ENCODE assay signal across 18 mouse cellular contexts in genomic region chr7:79798606-79799005, GRCm38 (mm10). TPM values are rescaled to one million over a fixed set of nuclear protein-coding genes. Genes with fewer than 3 reads are reported as not detected.
DNase-seq lines count a peak whose midpoint lies in the region; ATAC-seq and TF ChIP-seq lines count a peak whose summit lies in the region.
"Had no signal": no experiment of that assay in that cellular context is flagged by ENCODE, and none has a peak within 500 bp of the region (broad histone marks: within the 10 kb centered on the region; RNA-seq: fewer than 3 reads in every experiment).

No protein-coding gene starts in this region.

- no peak overlapping the region for H3K27ac ChIP-seq in forebrain, embryonic 14.5 days (ENCODE audit: low read depth, low read length)
- H3K27ac ChIP-seq in forebrain, embryonic 16.5 days (ENCODE audit: low read length): no peak overlapping the region
- 0 out of 2 replicates have a peak overlapping the region, but pooled peaks have one; percentile 3 for H3K27ac ChIP-seq in embryonic facial prominence, embryonic 12.5 days
- H3K27ac ChIP-seq in hindbrain, embryonic 14.5 days: no peak overlapping the region
- H3K27ac ChIP-seq in liver, postnatal 0 days (ENCODE audit: low read depth): no peak overlapping the region
- H3K27ac ChIP-seq: heart, embryonic 10.5 days; heart, embryonic 15.5 days; hindbrain, postnatal 0 days; intestine, embryonic 15.5 days; liver, embryonic 14.5 days; stomach, embryonic 15.5 days had no signal

- no peaks in the 10 kb centered on the region for H3K36me3 ChIP-seq in forebrain, embryonic 14.5 days (ENCODE audit: control insufficient read depth, insufficient read depth, low read length)
- H3K36me3 ChIP-seq in forebrain, embryonic 16.5 days (ENCODE audit: control insufficient read depth, insufficient read depth): no peaks in the 10 kb centered on the region
- H3K36me3 ChIP-seq in embryonic facial prominence, embryonic 12.5 days: no peaks in the 10 kb centered on the region
- H3K36me3 ChIP-seq in hindbrain, embryonic 14.5 days (replicated peaks; ENCODE audit: control insufficient read depth, insufficient read depth): no peaks in the 10 kb centered on the region
- no peaks in the 10 kb centered on the region for H3K36me3 ChIP-seq in liver, postnatal 0 days (replicated peaks; ENCODE audit: insufficient read depth, low read length)
- H3K36me3 ChIP-seq: heart, embryonic 10.5 days; heart, embryonic 15.5 days; intestine, embryonic 15.5 days; stomach, embryonic 15.5 days had no signal

- H3K9ac ChIP-seq in forebrain, embryonic 14.5 days (ENCODE audit: low read length): no peak overlapping the region
- no peak overlapping the region for H3K9ac ChIP-seq in forebrain, embryonic 16.5 days (replicated peaks; ENCODE audit: low read depth, low read length)
- no peak overlapping the region for H3K9ac ChIP-seq in embryonic facial prominence, embryonic 12.5 days
- no peak overlapping the region for H3K9ac ChIP-seq in hindbrain, embryonic 14.5 days
- no peak overlapping the region for H3K9ac ChIP-seq in liver, postnatal 0 days (replicated peaks)
- H3K9ac ChIP-seq: heart, embryonic 15.5 days; intestine, embryonic 15.5 days; liver, embryonic 14.5 days; lung, embryonic 14.5 days; stomach, embryonic 15.5 days had no signal

- TF ChIP-seq CTCF in liver, postnatal 0 days (IDR thresholded peaks at IDR 0.05; ENCODE audit: low read depth): no peak

- TF ChIP-seq EP300 in liver, postnatal 0 days (IDR thresholded peaks at IDR 0.05; ENCODE audit: low read depth): no peak

- DNase-seq in forebrain, embryonic 14.5 days (ENCODE audit: low spot score): no peak
- DNase-seq in retina, adult 2 months (ENCODE audit: low read depth, low spot score): peak; percentile 11
- DNase-seq in retina, embryonic 14.5 days (ENCODE audit: low spot score): no peak
- no peak for DNase-seq in hindbrain, embryonic 14.5 days (ENCODE audit: low spot score)
- DNase-seq in liver, postnatal 0 days: no peak

- no peaks in the 10 kb centered on the region for H3K4me1 ChIP-seq in forebrain, embryonic 14.5 days (ENCODE audit: control insufficient read depth, insufficient read depth, low read length)
- 0 out of 2 replicates have a peak, but pooled peaks cover 4% of the 10 kb centered on the region for H3K4me1 ChIP-seq in forebrain, embryonic 16.5 days (replicated peaks; ENCODE audit: control insufficient read depth, insufficient read depth, low read length)
- H3K4me1 ChIP-seq in embryonic facial prominence, embryonic 12.5 days: peaks cover 9% of the 10 kb centered on the region; the same call in 1 of the 2 replicates
- no peaks in the 10 kb centered on the region for H3K4me1 ChIP-seq in hindbrain, embryonic 14.5 days (replicated peaks; ENCODE audit: control insufficient read depth, insufficient read depth, low read length)
- no peaks in the 10 kb centered on the region for H3K4me1 ChIP-seq in liver, postnatal 0 days (ENCODE audit: insufficient read depth)
- H3K4me1 ChIP-seq: heart, embryonic 15.5 days; intestine, embryonic 15.5 days; stomach, embryonic 15.5 days had no signal

- ATAC-seq in forebrain, embryonic 14.5 days: peak; percentile 12; the same call in 1 of the 2 replicates
- no peak for ATAC-seq in forebrain, embryonic 16.5 days
- ATAC-seq in embryonic facial prominence, embryonic 12.5 days (ENCODE audit: insufficient number of reproducible peaks, insufficient read depth, low FRiP score, low TSS enrichment): no peak
- no peak for ATAC-seq in hindbrain, embryonic 14.5 days (ENCODE audit: low FRiP score)
- no peak for ATAC-seq in liver, postnatal 0 days
- ATAC-seq: hindbrain, postnatal 0 days; midbrain, embryonic 16.5 days had no signal

- no peak overlapping the region for H3K4me3 ChIP-seq in forebrain, embryonic 14.5 days (ENCODE audit: low read depth, low read length)
- H3K4me3 ChIP-seq in forebrain, embryonic 16.5 days (replicated peaks; ENCODE audit: low read length): no peak overlapping the region
- H3K4me3 ChIP-seq in embryonic facial prominence, embryonic 12.5 days: no peak overlapping the region
- H3K4me3 ChIP-seq in hindbrain, embryonic 14.5 days (replicated peaks; ENCODE audit: low read length): no peak overlapping the region
- H3K4me3 ChIP-seq in liver, postnatal 0 days (ENCODE audit: low read depth, low read length): no peak overlapping the region
- H3K4me3 ChIP-seq: heart, embryonic 10.5 days; heart, embryonic 15.5 days; intestine, embryonic 15.5 days; stomach, embryonic 15.5 days had no signal

- H3K9me3 ChIP-seq in forebrain, embryonic 14.5 days (replicated peaks; ENCODE audit: control insufficient read depth, low read length): no peaks in the 10 kb centered on the region
- H3K9me3 ChIP-seq in forebrain, embryonic 16.5 days (ENCODE audit: control insufficient read depth, low read length): no peaks in the 10 kb centered on the region
- no peaks in the 10 kb centered on the region for H3K9me3 ChIP-seq in embryonic facial prominence, embryonic 12.5 days
- no peaks in the 10 kb centered on the region for H3K9me3 ChIP-seq in hindbrain, embryonic 14.5 days (ENCODE audit: control insufficient read depth, low read length)
- no peaks in the 10 kb centered on the region for H3K9me3 ChIP-seq in liver, postnatal 0 days (ENCODE audit: low read length)
- H3K9me3 ChIP-seq: heart, embryonic 10.5 days; heart, embryonic 15.5 days; intestine, embryonic 15.5 days; stomach, embryonic 15.5 days had no signal

- peaks cover 5% of the 10 kb centered on the region; the same call in 1 of the 2 replicates for H3K27me3 ChIP-seq in forebrain, embryonic 14.5 days (replicated peaks; ENCODE audit: control insufficient read depth, insufficient read depth, low read length)
- H3K27me3 ChIP-seq in forebrain, embryonic 16.5 days (replicated peaks; ENCODE audit: control insufficient read depth, insufficient read depth, low read length): peaks cover 3% of the 10 kb centered on the region
- H3K27me3 ChIP-seq in embryonic facial prominence, embryonic 12.5 days: peaks cover 17% of the 10 kb centered on the region
- peaks cover 14% of the 10 kb centered on the region for H3K27me3 ChIP-seq in hindbrain, embryonic 14.5 days (ENCODE audit: control insufficient read depth, insufficient read depth, low read length)
- H3K27me3 ChIP-seq in liver, postnatal 0 days (ENCODE audit: insufficient read depth, low read length): peaks cover 17% of the 10 kb centered on the region

- no peak overlapping the region for H3K4me2 ChIP-seq in forebrain, embryonic 14.5 days (ENCODE audit: low read length)
- H3K4me2 ChIP-seq in forebrain, embryonic 16.5 days (ENCODE audit: low read length): no peak overlapping the region
- H3K4me2 ChIP-seq in embryonic facial prominence, embryonic 12.5 days (replicated peaks): no peak overlapping the region
- no peak overlapping the region for H3K4me2 ChIP-seq in hindbrain, embryonic 14.5 days (replicated peaks)
- H3K4me2 ChIP-seq in liver, postnatal 0 days (ENCODE audit: low read depth, low read length): no peak overlapping the region
- H3K4me2 ChIP-seq: heart, embryonic 15.5 days; intestine, embryonic 15.5 days; lung, embryonic 14.5 days; stomach, embryonic 15.5 days had no signal

- 25% methylated on average over 5 of the region's 5 CpGs for WGBS in forebrain, embryonic 14.5 days
- WGBS in forebrain, embryonic 16.5 days: 24% methylated on average over 5 of the region's 5 CpGs
- 16% methylated on average over 5 of the region's 5 CpGs for WGBS in embryonic facial prominence, embryonic 12.5 days
- 43% methylated on average over 5 of the region's 5 CpGs for WGBS in hindbrain, embryonic 14.5 days
- WGBS in liver, postnatal 0 days (ENCODE audit: insufficient replicate concordance): 25% methylated on average over 5 of the region's 5 CpGs

RNA-seq across cellular contexts. Expression of gene Mesp1, which starts 5.0 kb away (rescaled TPM):
- not detected in 2 replicates for polyA plus RNA-seq in forebrain, embryonic 14.5 days (2014; fragmentation: Nextera tagmentation; extraction: Ambion mirVana)
- not detected in 2 replicates for polyA plus RNA-seq in forebrain, embryonic 16.5 days (2015; fragmentation: Nextera tagmentation; extraction: Ambion mirVana)
- polyA plus RNA-seq in embryonic facial prominence, embryonic 12.5 days (2016; fragmentation: Nextera tagmentation; extraction: Ambion mirVana): not detected in 2 replicates
- polyA plus RNA-seq in hindbrain, embryonic 14.5 days (2014; fragmentation: Nextera tagmentation; extraction: Ambion mirVana): 0.16 TPM in 1 of 2 replicates, not detected in the other
- not detected in 2 replicates for polyA plus RNA-seq in liver, postnatal 0 days (2015; fragmentation: Nextera tagmentation; extraction: Ambion mirVana)
- polyA plus RNA-seq: heart, embryonic 15.5 days; hindbrain, embryonic 11.5 days; limb, embryonic 11.5 days; lung, embryonic 14.5 days; neural tube, embryonic 11.5 days had no signal

RNA-seq across cellular contexts. Expression of gene Mesp2, which starts 11.9 kb away (rescaled TPM):
- 1.9 and 2.2 TPM in 2 replicates for polyA plus RNA-seq in forebrain, embryonic 14.5 days (2014; fragmentation: Nextera tagmentation; extraction: Ambion mirVana)
- 1.5 and 2.0 TPM in 2 replicates for polyA plus RNA-seq in forebrain, embryonic 16.5 days (2015; fragmentation: Nextera tagmentation; extraction: Ambion mirVana)
- polyA plus RNA-seq in embryonic facial prominence, embryonic 12.5 days (2016; fragmentation: Nextera tagmentation; extraction: Ambion mirVana): 0.15 and 0.22 TPM in 2 replicates
- 1.3 and 1.4 TPM in 2 replicates for polyA plus RNA-seq in hindbrain, embryonic 14.5 days (2014; fragmentation: Nextera tagmentation; extraction: Ambion mirVana)
- polyA plus RNA-seq in liver, postnatal 0 days (2015; fragmentation: Nextera tagmentation; extraction: Ambion mirVana): 0.07 TPM in 1 of 2 replicates, not detected in the other

RNA-seq across cellular contexts. Expression of gene Wdr93, which starts 55.6 kb away (rescaled TPM):
- 0.46 and 0.52 TPM in 2 replicates for polyA plus RNA-seq in forebrain, embryonic 14.5 days (2014; fragmentation: Nextera tagmentation; extraction: Ambion mirVana)
- 0.23 and 0.58 TPM in 2 replicates for polyA plus RNA-seq in forebrain, embryonic 16.5 days (2015; fragmentation: Nextera tagmentation; extraction: Ambion mirVana)
- polyA plus RNA-seq in embryonic facial prominence, embryonic 12.5 days (2016; fragmentation: Nextera tagmentation; extraction: Ambion mirVana): 0.56 TPM in 1 of 2 replicates, not detected in the other
- 0.57 and 1.0 TPM in 2 replicates for polyA plus RNA-seq in hindbrain, embryonic 14.5 days (2014; fragmentation: Nextera tagmentation; extraction: Ambion mirVana)
- polyA plus RNA-seq in liver, postnatal 0 days (2015; fragmentation: Nextera tagmentation; extraction: Ambion mirVana): 0.11 and 0.19 TPM in 2 replicates

RNA-seq across cellular contexts. Expression of gene Pex11a, which starts 55.7 kb away (rescaled TPM):
- polyA plus RNA-seq in forebrain, embryonic 14.5 days (2014; fragmentation: Nextera tagmentation; extraction: Ambion mirVana): 15.1 and 16.7 TPM in 2 replicates
- polyA plus RNA-seq in forebrain, embryonic 16.5 days (2015; fragmentation: Nextera tagmentation; extraction: Ambion mirVana): 18.0 and 18.2 TPM in 2 replicates
- 10.3 and 11.9 TPM in 2 replicates for polyA plus RNA-seq in embryonic facial prominence, embryonic 12.5 days (2016; fragmentation: Nextera tagmentation; extraction: Ambion mirVana)
- polyA plus RNA-seq in hindbrain, embryonic 14.5 days (2014; fragmentation: Nextera tagmentation; extraction: Ambion mirVana): 14.3 and 14.4 TPM in 2 replicates
- polyA plus RNA-seq in liver, postnatal 0 days (2015; fragmentation: Nextera tagmentation; extraction: Ambion mirVana): 13.5 and 16.1 TPM in 2 replicates
